Mouse (Mus musculus) cerebellum, postnatal 14 days (tissue): ENCODE results near the gene Zc3h15.
A peak's percentile ranks its signal among the peaks of the same experiment; 100 is the strongest.
"Not testable (repeated sequence)": the region's sequence is repeated elsewhere in the genome, so short reads cannot be mapped to it uniquely, and the experiment has no call there.

Source experiments
- DNase-seq, 2 experiments: peaks; one replicate each; pipeline ENCODE4 v3.0.0; 2021; ENCODE audit warnings: mixed read lengths in 2 of 2

Gene Zc3h15

DNA sequence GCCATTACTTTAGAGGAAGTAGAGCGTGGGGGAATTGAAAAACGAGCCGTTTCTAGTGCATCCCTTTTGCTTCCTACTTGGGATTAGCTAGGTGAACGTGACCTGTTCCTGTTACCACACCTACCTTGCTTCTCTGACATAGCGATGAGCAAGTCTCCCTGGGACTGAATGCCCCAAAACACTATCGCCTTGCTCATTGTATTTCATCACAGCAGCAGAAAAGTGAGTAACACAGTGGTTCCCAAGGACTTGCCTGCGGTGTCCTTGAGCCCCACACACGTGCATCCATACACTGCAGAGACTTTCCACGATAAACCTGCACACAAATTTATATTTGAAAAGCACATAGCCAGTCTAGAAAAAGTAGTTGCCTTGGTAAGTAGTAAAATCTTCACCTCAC, 30.7 kb downstream of the Zc3h15 start:
- no peak for DNase-seq

DNA sequence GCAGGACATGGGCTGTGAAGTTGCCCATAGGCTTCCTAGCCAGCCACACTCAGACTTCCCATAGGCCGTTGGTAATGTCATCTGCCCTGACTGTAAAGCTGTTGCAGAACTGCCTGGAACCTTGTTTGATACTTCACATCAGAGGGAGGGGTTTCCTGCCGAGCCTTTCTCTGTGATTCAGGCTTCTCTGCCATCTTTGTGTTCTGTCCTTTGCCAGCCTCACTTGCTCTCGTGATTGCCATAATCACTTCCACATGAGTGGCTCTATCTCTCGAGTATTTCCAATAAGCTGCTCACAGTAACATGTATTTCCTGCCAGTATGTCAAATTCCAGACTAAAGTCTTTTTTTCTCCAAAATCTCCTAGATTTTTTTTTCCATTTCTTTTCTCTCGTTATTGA, 31.4 kb downstream of the Zc3h15 start:
- DNase-seq: peak; percentile 11 to 15

DNA sequence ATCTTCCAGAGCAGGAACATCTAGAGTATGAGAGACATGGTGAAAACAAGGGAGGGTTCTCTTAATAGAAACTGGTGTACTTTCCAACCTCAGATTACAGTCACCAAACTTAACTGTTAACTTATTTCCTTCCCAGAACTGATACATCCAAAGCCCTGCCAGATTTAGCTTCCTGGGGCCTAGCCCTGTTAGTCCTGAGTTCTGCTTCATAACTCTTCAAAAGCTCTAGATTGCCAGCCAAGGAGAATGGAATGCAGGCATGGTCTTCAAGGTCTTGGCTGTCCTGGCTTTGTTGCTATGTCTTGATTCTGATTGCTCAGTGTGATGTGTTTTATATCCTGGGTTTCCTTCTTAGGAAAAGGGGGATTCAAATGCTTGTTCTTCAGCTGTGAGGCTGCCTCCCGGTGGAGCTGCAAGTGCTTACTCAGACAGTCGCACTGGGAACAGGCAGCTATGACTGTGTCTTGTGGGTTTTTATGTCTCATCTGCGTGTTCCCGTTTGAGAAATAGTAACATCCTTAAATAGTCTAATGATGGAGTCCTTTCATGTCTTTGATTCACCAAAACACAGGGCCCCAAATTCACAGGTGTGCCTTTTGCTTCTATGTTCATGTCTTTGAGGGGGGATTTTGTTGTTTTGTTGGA, 32.1 kb downstream of the Zc3h15 start:
- DNase-seq: no peak

DNA sequence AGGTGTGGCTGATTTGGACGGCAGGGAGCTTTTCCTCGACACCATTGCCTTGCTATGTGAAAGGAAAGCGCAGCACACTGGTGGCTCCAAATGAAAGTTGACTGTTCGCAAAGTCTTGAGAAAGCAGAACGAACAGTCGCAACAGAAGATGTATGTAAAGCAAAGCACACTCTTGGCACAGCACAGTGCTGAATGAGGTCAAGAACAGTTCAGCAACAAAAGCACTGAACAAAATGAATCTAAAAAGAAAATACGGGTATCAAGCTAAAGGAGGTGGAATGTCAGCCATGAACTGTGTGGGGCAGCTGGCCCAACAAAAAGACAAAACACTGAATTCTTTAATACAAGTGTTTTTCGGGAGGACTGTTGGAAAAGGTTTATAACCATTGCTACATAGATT, 37.1 kb downstream of the Zc3h15 start:
- DNase-seq: no peak

DNA sequence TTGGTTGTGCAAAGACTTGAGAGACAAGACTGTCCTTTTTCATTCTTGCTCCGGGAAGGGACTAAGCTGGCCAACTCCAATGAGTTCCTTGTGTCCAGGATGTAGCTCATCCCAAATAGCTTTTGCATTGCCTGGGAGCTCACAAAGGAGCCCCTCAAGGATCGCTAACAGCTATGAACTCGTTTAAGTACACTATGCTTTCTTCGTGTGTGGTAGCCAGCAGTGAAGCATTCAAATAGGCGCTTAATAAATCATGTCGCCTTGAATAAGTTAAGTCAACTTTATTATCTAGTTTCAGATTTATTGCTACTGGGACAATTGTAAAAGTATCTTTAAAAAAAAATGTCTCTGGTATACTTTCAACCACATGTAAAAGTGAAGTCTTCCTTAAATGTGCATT, 37.5 kb downstream of the Zc3h15 start:
- DNase-seq: no peak

DNA sequence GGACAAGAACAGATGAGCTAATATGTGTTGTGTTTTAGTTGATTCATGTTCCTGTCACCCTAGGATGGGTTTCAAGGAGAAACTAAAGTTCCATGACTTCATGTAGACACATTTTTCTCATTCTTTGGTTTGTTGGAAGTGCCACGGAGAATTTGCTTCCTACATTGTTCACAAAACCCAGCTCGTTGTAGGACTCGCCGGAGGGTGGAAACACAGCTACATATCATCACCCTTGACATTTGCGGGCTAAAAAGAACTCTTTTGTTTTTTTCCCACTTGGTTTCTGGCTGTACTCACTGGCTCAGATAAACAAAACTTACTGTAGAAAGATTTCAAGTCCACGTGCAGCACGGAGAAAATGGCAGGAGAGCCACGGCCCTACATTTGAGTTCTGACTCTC, 38.0 kb downstream of the Zc3h15 start:
- DNase-seq: no peak

DNA sequence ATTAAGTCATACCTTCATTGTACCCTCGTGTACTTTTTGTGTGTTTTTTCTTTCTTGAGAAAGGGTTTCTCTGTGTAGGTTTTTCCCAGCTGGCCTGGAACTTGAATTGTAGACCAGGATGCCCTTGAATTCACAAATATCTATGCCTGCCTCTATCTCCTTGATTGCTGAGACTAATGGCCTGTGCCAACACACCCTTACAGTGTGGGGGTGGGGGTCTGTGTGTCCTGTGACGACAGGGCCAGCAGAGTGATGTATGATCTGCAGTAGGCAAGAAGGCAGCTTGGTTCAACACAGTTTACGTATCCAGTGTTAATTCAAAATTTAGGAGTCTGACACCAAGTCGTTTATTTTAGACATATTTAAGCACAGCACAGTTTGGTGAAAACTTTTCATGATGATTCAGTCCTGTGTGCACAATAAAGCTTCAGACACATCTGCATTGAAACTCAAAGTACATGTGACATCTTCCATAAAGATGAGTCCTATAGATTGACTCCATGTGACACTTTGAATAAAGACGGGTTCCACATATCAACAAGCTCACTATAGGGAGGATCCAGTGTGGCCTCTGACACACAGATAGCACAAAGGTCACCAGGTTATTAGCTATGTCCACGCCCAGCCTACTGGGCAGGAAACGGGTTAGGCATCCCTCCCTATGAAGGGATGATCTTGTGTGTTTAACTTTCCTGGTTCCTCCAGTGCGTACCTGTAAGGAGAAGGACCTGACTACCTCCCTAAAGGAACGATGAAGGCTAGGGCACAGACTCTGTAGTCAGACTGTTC, 39.7 kb downstream of the Zc3h15 start:
- no peak for DNase-seq

DNA sequence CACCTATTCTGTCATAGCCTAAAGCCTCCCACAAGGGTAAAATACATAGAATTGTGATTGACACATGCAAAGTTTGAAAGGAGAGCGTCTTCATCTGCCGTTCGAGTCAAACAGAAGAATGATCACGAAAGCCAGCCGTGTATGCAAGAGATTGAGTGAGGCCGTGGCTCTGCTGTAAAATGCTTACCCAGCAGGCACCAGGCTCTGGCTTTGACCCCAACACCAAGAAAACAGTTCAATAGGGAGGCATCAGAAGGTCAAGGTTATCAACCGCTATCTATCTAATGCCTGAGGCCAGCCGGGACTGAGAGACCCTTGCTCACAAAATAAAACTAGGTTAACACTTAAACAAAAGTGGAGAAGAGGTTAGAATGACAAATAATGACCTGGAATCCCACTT, 40.5 kb downstream of the Zc3h15 start:
- DNase-seq: no peak

DNA sequence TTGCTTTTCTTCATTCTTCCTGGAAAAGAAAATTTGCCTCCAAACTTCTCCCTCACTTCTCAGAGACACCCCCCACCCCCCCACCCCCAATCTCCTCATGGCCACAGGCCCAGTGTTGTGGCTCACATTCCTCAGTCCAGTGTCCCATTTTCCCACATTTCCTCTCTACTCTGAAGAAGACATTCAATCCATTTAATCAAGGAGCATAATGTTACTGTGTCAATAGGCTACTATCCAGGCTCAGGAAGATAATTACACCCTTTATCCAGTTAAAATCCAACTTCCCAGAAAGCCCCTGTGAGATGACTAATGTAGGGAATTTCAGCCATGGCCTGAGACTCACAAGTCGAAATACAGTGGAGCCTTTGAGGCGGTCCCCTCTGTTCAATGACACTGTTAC, 46.1 kb downstream of the Zc3h15 start:
- DNase-seq: no peak

DNA sequence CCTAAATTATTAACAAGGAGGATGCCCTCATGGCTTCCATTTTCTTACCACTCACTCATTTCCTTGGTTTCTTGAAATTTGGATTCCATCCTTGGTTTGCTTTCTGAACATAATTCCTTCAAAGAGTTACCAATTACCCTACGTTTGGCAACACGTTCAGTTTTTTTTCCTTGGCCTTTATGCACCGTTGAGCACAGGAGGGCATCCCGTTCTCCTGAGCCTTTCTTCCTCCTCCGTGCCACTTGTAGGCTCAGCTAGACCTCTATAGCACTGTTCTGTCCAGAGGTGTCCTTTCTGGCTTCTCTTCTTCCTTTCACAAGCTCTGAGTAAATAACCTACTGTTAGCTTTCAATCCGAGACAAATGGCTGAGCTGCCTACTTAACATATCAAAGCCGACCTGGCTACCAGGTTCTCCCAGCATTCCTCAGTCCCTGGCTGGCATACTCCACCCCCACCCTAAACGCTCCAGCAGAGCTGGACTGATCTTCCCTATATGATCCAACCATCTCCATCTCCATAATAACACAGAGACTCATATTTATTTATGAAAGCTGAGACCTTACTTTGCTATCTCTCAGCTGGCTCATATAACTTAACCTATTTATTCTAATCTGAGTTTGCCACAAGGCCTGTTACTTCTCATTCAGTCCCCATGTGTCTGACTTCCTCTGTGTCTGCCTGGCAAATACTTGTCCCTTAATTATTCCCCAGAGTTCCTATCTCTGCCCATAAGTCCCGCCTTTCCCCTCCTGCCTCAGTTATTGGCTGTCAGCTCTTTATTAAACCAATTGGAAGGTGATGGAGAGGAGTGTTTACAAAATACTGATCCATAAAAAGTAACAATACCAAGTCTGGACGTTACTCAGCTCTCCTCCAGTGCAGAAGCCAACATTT, 48.7 kb downstream of the Zc3h15 start:
- DNase-seq: no peak

DNA sequence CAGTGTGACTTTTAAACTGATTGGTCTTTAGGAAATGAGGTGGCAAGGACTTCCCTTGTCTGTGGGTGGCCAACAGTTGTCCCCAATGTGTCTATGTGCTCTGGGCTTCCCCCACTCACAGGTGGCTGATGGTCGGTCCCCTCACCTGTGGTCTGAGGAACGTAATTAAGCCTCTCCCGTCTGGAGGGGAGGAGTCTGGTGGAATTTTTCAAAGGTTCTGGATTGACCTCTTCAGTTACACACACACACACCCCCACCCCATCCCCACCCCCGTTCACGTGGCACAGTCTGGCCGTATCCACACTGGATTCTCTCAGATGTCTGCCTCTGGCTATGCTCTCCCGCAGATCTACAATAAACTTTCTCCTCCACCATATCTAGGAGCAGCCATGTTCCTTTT, 49.8 kb downstream of the Zc3h15 start:
- no peak for DNase-seq

DNA sequence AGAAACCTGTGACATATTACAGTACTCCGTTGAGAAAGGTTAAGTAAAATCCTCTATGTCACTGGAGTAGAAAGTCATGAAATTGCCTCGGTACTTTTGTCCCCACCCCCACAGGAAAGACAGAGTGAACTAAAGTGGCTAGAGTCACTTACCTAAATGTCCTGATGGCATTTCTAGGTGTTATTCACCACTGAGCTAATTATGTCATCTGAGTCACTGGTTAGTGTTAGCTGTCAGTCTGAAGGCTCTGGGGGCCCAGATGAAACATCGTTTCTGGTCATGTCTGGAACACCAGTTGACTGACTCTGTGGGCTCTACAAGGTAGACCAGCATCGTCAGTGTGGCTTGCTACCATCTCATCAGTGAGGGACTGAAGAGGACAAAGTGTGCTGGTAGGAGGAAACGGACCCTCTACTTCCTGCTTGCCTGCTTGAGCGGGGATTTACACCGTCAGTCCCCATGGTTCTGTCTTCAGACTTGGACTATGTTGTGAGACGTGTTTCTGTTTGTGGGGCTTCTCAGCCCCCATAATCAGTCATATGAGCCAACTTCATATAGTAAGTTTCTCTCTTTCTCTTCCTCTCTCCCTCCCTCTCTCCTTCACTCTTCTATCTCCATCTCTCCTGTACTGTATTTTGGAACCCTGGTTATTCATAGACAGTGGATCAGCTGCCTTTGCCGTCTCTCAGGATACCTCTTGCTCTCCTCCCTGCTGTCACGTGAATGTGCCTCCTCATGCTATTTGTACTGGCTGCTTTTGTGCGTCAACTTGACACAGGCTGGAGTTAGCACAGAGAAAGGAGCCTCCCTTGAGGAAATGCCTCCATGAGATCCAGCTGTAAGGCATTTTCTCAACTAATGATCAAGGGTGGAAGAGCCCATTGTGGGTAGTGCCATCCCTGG, 51.4 kb downstream of the Zc3h15 start:
- DNase-seq: no peak

DNA sequence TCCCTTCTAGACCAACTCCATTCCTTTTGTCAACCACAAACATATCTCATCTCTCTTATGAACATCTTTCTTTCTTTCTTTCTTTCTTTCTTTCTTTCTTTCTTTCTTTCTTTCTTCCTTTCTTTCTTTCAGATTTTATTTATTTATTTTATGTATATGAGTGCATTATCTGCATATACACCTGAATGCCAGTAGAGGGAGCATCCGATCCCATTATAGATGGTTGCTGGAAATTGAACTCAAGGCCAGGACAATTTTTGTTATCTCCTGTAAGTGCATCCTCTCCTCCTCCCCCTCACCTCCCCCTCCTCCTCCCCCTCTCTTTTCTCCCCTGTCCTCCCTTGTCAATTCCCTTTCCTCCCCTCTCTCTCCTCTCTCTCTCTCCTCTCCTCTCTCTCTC, 54.2 kb downstream of the Zc3h15 start:
- DNase-seq: no peak

DNA sequence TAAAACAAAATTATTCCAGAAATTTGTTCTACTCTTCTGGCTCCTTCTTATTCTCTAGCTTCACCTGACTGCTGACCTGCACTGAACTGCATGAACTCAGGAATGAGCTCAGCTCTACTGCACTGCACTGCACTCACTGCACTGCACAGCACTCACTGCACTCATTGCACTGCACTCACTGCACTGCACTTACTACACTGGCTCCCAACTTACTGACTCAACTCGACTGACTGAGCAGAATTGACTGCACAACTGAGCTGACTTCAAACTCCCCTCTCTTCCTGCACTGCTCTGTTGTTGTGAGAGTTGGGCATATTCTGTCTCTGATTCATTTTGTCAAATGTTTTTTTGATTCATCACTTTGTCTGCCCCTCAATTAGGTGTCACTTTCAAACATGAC, 55.1 kb downstream of the Zc3h15 start:
- DNase-seq: no peak

DNA sequence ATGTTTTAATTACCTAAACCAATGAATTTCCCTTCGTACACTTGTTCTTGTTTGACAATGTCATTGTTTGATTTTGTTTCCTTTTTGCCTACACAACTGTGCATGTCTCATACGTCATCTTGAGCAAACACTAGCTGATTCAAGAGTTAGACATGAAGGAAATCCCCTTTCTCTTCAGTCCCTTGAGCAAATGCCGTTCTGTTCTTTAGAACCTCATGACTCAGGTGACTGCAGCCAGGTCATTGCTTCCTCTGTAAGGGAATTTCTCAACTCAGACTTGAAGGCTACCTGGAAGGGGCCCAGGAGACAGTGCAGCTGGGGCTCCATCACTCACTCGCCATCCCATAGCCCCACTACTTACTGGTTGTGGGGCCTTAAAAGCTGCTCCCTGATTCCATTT, 56.4 kb downstream of the Zc3h15 start:
- DNase-seq: no peak

DNA sequence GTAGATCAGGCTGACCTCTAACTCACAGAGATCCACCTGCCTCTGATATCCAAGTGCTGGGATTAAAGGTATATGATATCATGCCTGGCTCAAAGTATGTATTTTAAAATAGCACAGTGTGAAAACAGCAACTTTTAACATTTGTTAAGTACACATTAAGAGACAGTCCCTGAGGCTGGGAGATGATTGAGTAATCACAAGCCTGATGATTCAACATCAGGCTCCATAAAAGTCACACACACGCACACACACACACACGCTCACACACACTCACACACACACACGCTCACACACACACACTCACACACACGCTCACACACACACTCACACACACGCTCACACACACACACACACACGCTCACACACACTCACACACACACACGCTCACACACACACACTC, 58.2 kb downstream of the Zc3h15 start:
- DNase-seq: no peak

DNA sequence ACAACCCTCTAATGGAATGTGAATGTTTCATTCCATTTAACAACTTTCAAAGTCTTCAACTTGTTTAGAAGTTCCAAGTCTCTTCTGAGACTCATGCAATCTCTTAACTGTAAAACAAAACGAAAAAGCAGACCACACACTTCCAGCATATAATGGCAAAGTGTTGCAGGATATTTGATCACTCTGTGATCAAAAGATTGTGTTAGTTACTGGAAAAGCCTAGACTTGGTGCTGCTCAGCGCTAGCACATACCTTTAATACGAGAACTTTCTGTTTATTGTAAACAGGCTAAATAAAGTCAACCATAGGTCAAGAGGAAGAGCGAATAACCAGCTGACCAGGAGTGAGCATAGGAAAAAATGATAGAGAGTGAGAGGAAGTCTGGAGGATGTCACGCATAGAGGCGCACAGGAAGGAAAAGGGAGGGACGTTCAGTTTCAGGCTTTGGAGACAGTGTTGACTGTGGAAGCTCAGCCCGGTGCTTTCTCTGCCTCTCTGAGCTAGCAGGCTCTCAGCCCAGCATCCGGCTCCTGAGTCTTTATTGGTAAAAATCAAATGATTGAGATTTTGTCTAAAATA, 61.4 kb downstream of the Zc3h15 start:
- no peak for DNase-seq

DNA sequence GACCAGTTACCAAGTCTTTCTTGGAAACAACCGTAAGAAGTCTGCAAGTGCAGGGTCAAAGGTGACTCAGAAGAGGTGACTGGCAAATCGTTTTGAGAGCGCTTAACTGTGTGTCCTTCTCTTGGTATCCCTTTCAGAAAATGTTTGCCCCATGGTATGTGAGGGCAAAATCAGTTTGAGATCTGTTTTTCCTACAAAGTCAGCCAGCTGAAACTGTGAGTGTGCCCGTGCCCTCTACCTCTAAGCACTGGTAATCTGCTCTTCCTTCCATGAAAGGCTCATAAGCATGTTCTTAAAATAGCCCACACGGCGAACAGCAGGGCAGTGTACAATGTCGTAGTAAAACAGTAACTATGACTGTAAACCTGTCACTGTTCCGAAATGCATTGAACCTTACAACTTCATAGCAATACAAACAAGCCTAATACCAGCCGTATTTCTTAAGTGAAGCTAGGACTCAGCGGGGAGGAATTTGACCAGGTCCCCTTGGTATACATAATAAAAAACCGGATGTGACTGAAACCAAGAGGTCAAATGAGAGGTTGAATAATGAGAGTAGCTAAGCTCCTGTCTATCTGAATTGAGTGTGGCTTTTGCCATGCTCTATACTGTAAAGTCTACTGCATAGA, 65.8 kb downstream of the Zc3h15 start:
- DNase-seq: no peak

DNA sequence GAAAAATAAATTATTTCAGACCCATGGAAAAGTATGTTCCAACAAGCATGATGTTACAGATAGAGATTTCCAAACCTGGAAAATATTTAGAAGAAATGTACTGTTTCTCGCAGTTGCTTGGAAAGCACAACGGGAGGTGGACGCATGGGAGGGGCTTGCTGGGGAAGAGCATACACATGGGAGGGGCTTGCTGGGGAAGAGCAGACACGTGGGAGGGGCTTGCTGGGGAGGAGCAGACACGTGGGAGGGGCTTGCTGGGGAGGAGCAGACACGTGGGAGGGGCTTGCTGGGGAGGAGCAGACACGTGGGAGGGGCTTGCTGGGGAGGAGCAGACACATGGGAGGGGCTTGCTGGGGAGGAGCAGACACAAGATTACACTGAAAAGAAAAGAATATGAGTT, 69.0 kb downstream of the Zc3h15 start:
- DNase-seq: not testable (repeated sequence)

DNA sequence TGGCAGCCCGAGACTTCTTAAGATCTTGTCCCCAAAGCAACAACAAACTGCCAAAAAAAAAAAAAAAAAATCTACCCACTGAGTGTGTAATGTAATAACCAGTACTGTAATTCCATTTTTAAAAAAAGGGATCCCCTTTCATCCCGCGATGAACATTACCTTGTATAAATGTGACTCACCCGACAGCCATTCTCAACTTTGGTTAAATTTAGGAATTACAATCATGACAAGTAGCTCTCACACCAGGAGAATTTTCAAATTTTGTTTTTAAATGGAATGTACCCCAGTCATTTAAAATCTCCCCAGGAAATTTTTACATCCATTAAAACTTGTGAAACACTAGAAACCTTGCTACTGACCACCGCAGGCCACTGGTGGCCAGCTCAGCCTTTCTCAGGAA, 69.7 kb downstream of the Zc3h15 start:
- DNase-seq: no peak
